Comparison of ENCODE assay signal across 11 mouse cellular contexts in the genomic region with DNA sequence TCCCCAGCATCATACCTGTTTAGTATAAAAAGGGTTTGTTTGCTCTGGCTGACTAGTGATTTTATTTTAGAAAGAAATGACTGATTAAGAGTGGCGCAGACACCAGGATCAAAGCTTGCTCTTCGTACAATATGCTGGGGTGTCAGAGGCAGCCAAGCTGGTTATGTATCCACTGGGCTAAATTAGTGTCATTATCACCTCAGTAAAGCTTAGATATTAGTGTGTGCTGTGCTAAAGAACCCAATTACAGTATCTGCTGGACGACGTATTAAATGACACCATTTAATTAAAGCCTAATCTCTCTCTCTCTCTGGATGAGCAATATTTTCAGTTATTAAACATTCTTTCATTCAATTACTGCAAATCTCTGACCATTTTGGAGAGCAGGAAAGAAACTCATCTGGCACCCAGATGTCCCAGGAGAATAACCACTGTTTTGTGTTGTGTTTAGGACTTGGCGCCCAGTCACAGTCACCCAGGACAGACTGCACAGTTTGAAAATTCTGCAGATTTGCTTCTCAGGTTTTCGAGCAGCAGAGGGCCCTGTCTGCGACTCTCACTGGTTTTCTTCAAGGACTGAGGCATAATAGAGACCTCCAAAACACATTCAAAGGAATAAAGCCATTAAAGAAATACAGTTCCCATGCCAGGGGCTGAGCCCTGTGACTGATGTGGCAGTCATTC.
DNase-seq lines count a peak whose midpoint lies in the region; TF ChIP-seq lines count a peak whose summit lies in the region.
"Had no signal": no experiment of that assay in that cellular context is flagged by ENCODE, and none has a peak within 500 bp of the region (broad histone marks: within the 10 kb centered on the region; RNA-seq: fewer than 3 reads in every experiment).

No protein-coding gene starts in this region.

- 0 out of 2 replicates have a peak overlapping the region, but pooled peaks have one; percentile 7 for H3K27ac ChIP-seq in layer of hippocampus, adult 2 months

- DNase-seq in cerebellum, postnatal 14 days = peak; percentile 39 to 44
- DNase-seq in cerebellum, postnatal 25 days = no peak
- DNase-seq in layer of hippocampus, adult 2 months (ENCODE audit: low spot score in 2 of 2) = no peak
- DNase-seq in layer of hippocampus, adult 18-20 months (ENCODE audit: low spot score in 2 of 2) = no peak
- peak; percentile 25 for DNase-seq in 3T3-L1 (ENCODE audit: low read depth, low spot score)
- peak; percentile 22 to 33 for DNase-seq in gastrocnemius, adult 8-10 months (ENCODE audit: low spot score in 2 of 2)
- no peak for DNase-seq in urinary bladder, postnatal 14 days (ENCODE audit: low spot score)
- no peak for DNase-seq in retina, embryonic 14.5 days (ENCODE audit: low spot score)
- DNase-seq: layer of hippocampus, postnatal 36 days; thymus, postnatal 25 days had no signal

- peak; percentile 55 for TF ChIP-seq CTCF in layer of hippocampus, adult 2 months (conservative IDR thresholded peaks at IDR 0.05)

- no peak overlapping the region for H3K4me3 ChIP-seq in layer of hippocampus, adult 2 months
- H3K4me3 ChIP-seq: kidney, embryonic 15.5 days had no signal

Comparison
In these comparisons a context has a peak if more than half of its experiments do, and no peak if none do; other contexts are left out.
1. DNase-seq: peak in cerebellum, postnatal 14 days (2 of 2), 3T3-L1 (single experiment) and gastrocnemius, adult 8-10 months (2 of 2); none in cerebellum, postnatal 25 days (0 of 2), layer of hippocampus, adult 2 months (0 of 2), layer of hippocampus, adult 18-20 months (0 of 2), urinary bladder, postnatal 14 days (single experiment) and retina, embryonic 14.5 days (single experiment).